Mouse (Mus musculus) bone marrow, adult 2 months (tissue): Measurements from ENCODE around the gene Ugt1a6a.

Experiments used
- CTCF ChIP-seq: fragments of 200-500 bp; IDR thresholded peaks from 2 replicates; pipeline ENCODE4 v1.5.1; 2011; ENCODE audit warnings: low read length, control low read depth; ENCODE audit not compliant: control insufficient read depth, insufficient read depth
- POLR2A ChIP-seq: fragments of 200-500 bp; IDR thresholded peaks from 2 replicates; pipeline ENCODE4 v1.6.1; 2011; ENCODE audit warnings: low read depth, mild to moderate bottlenecking, control low read depth, low read length, borderline replicate concordance; ENCODE audit not compliant: control insufficient read depth

GRCm38 (mm10) chr1:88268070-88268469 lies 133.5 kb downstream of the Ugt1a6a start:
- TF ChIP-seq CTCF (no peak), POLR2A (no peak)
